Mouse (Mus musculus) heart, adult 2 months (tissue): ENCODE data around the gene Mien1. TPM values are rescaled to one million over a fixed set of nuclear protein-coding genes. Genes with fewer than 3 reads are reported as not detected.

ENCODE experiments used
- DNase-seq, 2 experiments: peaks; one replicate each; pipeline ENCODE4 v3.0.0; 2021
- H3K27ac ChIP-seq: fragments of 200-600 bp; 2 replicates; pipeline ENCODE4 v1.8.1; 2022
- H3K27me3 ChIP-seq: fragments of 200-500 bp; 2 replicates; pipeline ENCODE4 v1.6.1; 2012; ENCODE audit warnings: mild to moderate bottlenecking, low read length, inconsistent platforms, mixed read lengths; ENCODE audit not compliant: control insufficient read depth, insufficient read depth
- H3K36me3 ChIP-seq: fragments of 200-500 bp; 2 replicates; pipeline ENCODE4 v1.6.1; 2012; ENCODE audit warnings: low read length, inconsistent platforms; ENCODE audit not compliant: control insufficient read depth, insufficient read depth
- H3K4me1 ChIP-seq: fragments of 200-500 bp; 2 replicates; pipeline ENCODE4 v1.6.1; 2011; ENCODE audit warnings: low read length; ENCODE audit not compliant: control insufficient read depth, insufficient read depth
- H3K4me3 ChIP-seq: fragments of 200-600 bp; 2 replicates; pipeline ENCODE4 v1.8.1; 2022
- H3K79me2 ChIP-seq: fragments of 200-500 bp; replicated peaks from 2 replicates; pipeline ENCODE4 v1.6.1; 2012; ENCODE audit warnings: mild to moderate bottlenecking, inconsistent platforms, low read length, moderate library complexity, mixed read lengths; ENCODE audit not compliant: control insufficient read depth, insufficient read depth
- H3K9ac ChIP-seq: fragments of 200-500 bp; 2 replicates; pipeline ENCODE4 v1.6.1; 2012; ENCODE audit warnings: low read depth, mild to moderate bottlenecking, control low read depth, inconsistent platforms, low read length, mixed read lengths
- CTCF ChIP-seq: fragments of 200-600 bp; IDR thresholded peaks from 2 replicates; pipeline ENCODE4 v1.8.1; 2022; ENCODE audit warnings: antibody characterized with exemption, mild to moderate bottlenecking, moderate library complexity
- EP300 ChIP-seq: fragments of 200-500 bp; IDR thresholded peaks from 2 replicates; pipeline ENCODE4 v1.6.1; 2011; ENCODE audit warnings: low read depth, low read length, control low read depth; ENCODE audit not compliant: insufficient read depth
- POLR2A ChIP-seq: fragments of 200-500 bp; IDR thresholded peaks from 2 replicates; pipeline ENCODE4 v1.6.1; 2011; ENCODE audit warnings: mild to moderate bottlenecking, low read depth, low read length, control low read depth; ENCODE audit not compliant: insufficient read depth
- WGBS: fragments of 180-500 bp; shearing (Covaris S2); methylation state at CpG from one replicate; pipeline ENCODE4 v1.1.7; 2018; 5-methylcytosine and 5-hydroxymethylcytosine counted together
- intact Hi-C: fragments of 180-260 bp; cut with DNase I; formaldehyde crosslinking; loops from one replicate; pipeline ENCODE4 v1.15.1; 2025
- polyA plus RNA-seq: library from polyadenylated mRNA; depleted of rRNA; stranded (reverse); fragments of >200 nt; gene quantifications from 2 replicates; pipeline ENCODE4 v1.2.3, GENCODE M21; 2012
- total RNA-seq, 2 experiments: library from RNA; stranded (reverse); gene quantifications; 2 replicates each; pipeline ENCODE4 v1.2.3; 2021

The Mien1 gene
- total and polyA plus RNA-seq, 3 experiments, result 53.5 to 63.6 (median 61.6) TPM

DNA sequence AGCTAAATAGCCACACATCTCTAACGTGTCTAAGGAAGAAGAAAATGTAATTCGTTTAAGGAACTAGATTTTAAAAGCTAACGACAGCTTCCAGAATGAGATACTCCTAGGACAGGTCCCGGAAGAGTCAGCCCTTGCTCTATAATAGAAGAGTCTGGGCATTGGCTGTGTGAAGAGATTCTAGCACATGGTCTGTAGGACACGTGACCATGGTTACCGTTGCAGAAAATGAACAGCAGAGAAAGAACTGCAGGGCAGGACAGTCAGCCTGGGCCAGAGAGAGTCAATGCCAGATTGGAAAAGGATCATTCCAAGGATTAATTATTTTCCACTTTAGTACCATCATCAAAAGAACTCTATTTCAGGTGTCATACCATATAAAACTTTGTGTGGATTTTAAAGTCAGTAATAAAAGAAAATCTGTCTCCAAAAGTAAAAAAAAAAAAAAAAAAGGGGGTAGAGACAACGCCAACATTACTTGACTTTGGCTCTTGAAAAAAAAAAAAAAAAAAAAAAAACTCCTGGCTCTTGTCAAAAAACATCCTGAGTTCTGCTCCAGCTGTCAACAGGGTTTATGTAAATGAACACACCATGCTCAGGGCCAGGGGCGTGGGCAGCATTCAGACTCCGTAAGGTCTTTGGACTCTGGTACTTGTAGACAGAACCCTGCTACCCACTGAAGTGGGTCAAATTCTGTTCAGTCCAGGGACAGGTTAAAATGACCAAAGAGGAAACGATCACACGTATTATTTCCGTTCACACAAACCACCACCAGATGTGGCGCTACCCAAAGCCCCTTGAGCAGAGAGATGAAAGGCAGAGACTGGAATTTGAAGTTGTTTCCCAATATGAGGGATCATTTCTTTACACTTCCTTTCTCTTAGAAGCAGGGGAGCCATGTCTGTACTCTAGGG is 40.5 kb upstream of the Mien1 start:
- Histone ChIP-seq H3K4me3 (no peak overlapping the region), H3K27me3 (no peaks in the 10 kb centered on the region), H3K36me3 (no peaks in the 10 kb centered on the region), H3K79me2 (no peaks in the 10 kb centered on the region), H3K4me1 (no peaks in the 10 kb centered on the region), H3K27ac (no peak overlapping the region), H3K9ac (no peak overlapping the region)
- DNase-seq, result no peak
- intact Hi-C loops, result no loop called here
- no peak for TF ChIP-seq EP300
- TF ChIP-seq CTCF, result no peak
- TF ChIP-seq POLR2A, result no peak
- WGBS, result 58% methylated on average over 13 of the region's 13 CpGs

DNA sequence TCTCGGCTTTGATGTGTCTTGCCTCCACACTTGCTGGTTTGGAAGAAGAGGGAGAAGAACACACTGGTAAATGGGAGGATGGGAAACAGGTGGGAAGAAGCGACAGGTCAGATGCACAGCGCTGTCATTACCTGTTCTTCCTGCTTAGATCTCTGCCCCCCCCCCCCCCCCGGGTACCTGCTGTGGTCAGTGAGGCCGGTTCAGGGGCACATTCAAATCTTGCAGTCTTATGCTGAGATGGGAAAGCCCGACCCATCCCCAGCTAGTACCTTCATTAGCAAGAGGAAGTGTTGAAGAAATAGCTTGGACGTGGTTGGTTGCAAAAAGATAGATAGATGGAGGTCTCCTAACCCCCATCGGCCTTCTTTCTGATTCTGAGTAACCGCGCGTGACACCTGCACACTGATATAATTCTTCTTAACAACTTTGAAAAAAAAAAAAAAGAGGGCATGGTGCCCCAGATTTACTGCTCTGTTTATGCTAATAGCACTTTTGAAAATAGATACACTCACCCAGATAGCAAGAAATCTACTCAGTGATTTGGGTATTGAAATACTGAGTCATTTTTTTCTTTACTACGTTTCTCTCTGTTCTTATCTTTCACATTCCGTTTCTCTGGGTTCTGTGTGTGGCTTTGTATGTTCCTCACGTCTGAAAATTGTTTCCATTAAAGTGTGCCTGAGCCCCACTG is 38.4 kb upstream of the Mien1 start:
- no peak for DNase-seq

DNA sequence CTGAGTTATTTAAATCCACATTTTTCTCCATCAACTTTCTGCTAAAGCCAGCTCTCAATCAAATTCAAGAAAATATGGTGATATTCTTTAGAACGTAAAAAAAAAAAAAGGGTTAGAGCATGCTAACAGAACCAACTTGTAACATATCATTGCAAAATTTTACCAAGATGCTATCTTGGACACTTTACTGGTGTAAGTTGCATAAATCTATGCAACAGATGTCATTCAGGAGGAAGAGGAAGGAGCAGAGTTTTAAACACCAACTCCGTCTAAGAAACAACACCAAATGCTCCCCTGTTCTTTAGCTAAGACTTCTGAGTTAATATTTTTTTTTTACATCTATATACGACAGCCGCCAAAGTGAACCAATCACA is 37.6 kb upstream of the Mien1 start:
- no peak for DNase-seq
- TF ChIP-seq EP300 (no peak), POLR2A (no peak), CTCF (no peak)
- H3K27me3 ChIP-seq, result no peaks in the 10 kb centered on the region
- H3K9ac ChIP-seq, result no peak overlapping the region
- intact Hi-C loops, result no loop called here
- no peak overlapping the region for H3K4me3 ChIP-seq
- H3K4me1 ChIP-seq, result no peaks in the 10 kb centered on the region
- H3K27ac ChIP-seq, result no peak overlapping the region
- H3K36me3 ChIP-seq, result no peaks in the 10 kb centered on the region
- no peaks in the 10 kb centered on the region for H3K79me2 ChIP-seq
- 62% methylated on average over 4 of the region's 4 CpGs for WGBS

More for the DNA sequence above, 38.4 kb upstream of the Mien1 start:
- H3K4me3 ChIP-seq, result no peak overlapping the region
- TF ChIP-seq EP300 (no peak), POLR2A (no peak), CTCF (no peak)
- no peak overlapping the region for H3K27ac ChIP-seq
- H3K79me2 ChIP-seq, result no peaks in the 10 kb centered on the region
- no peak overlapping the region for H3K9ac ChIP-seq
- no peaks in the 10 kb centered on the region for H3K36me3 ChIP-seq
- no peaks in the 10 kb centered on the region for H3K27me3 ChIP-seq
- no peaks in the 10 kb centered on the region for H3K4me1 ChIP-seq
- intact Hi-C loops, result no loop called here
- 60% methylated on average over 14 of the region's 14 CpGs for WGBS

DNA sequence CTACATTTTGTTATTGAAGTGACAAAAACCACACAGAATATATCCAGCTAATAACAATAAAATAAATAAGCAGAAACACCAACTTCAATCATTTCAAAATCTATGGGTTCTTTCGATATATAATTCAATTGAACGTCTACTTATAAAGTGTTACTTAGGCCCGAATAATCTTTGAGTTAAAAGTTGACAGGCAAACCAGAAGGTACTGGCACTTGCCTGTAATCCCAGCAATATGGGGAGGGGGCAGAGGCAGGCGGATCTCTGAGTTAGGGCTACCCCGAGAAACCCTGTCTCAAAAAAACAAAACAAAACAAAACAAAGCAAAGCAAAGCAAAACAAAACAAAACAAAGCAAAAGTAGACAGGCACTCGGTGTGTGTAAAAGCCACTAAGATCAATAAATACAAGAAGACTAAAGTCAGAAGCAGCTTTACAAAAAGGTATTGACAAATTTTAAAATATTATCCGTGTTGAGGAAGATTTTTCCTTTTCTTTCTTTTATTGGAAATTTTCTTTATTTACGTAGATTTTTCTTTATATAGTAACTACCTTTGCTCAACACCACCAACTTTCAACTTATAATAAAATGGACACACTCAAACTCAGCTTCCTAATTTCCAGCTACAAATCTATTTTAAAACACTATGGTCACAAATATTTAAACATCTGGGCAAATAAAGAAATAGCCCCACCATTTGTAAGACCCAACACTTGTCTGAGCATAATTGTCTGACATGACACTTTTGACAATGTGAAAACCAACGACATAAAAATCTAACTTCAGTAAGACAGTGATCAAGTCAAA is 37.0 kb upstream of the Mien1 start:
- H3K4me1 ChIP-seq, result no peaks in the 10 kb centered on the region
- H3K36me3 ChIP-seq, result no peaks in the 10 kb centered on the region
- H3K27ac ChIP-seq, result no peak overlapping the region
- no peaks in the 10 kb centered on the region; the same call in 1 of the 2 replicates for H3K27me3 ChIP-seq
- H3K4me3 ChIP-seq, result no peak overlapping the region
- WGBS, result 87% methylated on average over 9 of the region's 9 CpGs
- no peak for DNase-seq
- intact Hi-C loops, result no loop called here
- no peaks in the 10 kb centered on the region for H3K79me2 ChIP-seq
- TF ChIP-seq CTCF (no peak), POLR2A (no peak), EP300 (no peak)
- no peak overlapping the region for H3K9ac ChIP-seq

DNA sequence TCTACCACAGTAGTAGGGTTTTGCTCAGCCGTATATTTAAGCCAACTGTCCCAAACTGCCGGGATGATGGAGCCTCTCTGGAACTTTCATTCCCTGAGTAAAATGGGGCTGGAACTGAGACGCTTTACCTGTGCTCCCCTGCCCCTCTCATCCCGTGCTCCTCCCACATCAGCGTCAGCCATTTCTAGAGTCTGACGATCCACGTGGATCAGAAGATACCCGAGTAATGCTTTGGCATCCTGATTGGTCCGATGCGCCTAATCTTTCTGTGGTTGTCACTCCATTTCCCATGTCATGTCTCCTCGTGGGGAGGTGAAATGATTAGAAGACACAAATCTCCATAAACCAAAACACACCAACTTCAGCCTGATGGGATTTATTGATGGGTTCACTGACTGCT is 36.2 kb upstream of the Mien1 start:
- Histone ChIP-seq H3K27me3 (no peaks in the 10 kb centered on the region; the same call in 1 of the 2 replicates), H3K27ac (no peak overlapping the region), H3K4me1 (no peaks in the 10 kb centered on the region), H3K4me3 (no peak overlapping the region), H3K79me2 (no peaks in the 10 kb centered on the region), H3K36me3 (no peaks in the 10 kb centered on the region), H3K9ac (no peak overlapping the region)
- intact Hi-C loops, result no loop called here
- TF ChIP-seq EP300 (no peak), POLR2A (no peak), CTCF (no peak)
- 81% methylated on average over 11 of the region's 11 CpGs for WGBS
- no peak for DNase-seq
